Mouse (Mus musculus) CH12.LX (cell line): Measurements from ENCODE around the gene Csmd2. TPM values are rescaled to one million over a fixed set of nuclear protein-coding genes. Genes with fewer than 3 reads are reported as not detected.

Source experiments
- DNase-seq: peaks from one replicate; pipeline ENCODE4 v3.0.0-alpha.2; 2013; ENCODE audit errors: extremely low read depth
- H3K27ac ChIP-seq: 2 replicates; pipeline ENCODE4 v1.5.1; 2012; ENCODE audit warnings: low read depth, mild to moderate bottlenecking, control low read depth, moderate library complexity; ENCODE audit not compliant: insufficient read depth
- H3K27me3 ChIP-seq: replicated peaks from 2 replicates; pipeline ENCODE3; 2012; ENCODE audit warnings: inconsistent platforms
- H3K36me3 ChIP-seq, 2 experiments: replicated peaks in 1 of 2; 2 replicates each; pipeline versions ENCODE3 to v1.6.1; 2012; ENCODE audit warnings: inconsistent platforms in 1 of 2, low read length in 1 of 2, mild to moderate bottlenecking in 1 of 2, mixed read lengths in 1 of 2, moderate library complexity in 1 of 2; ENCODE audit not compliant: control insufficient read depth in 1 of 2, insufficient read depth in 1 of 2
- H3K4me1 ChIP-seq, 2 experiments: 2 replicates each; pipeline ENCODE4 v1.6.1; 2012; ENCODE audit warnings: inconsistent platforms in 1 of 2, moderate library complexity in 1 of 2; ENCODE audit not compliant: insufficient read depth in 2 of 2, control insufficient read depth in 1 of 2
- H3K4me2 ChIP-seq: 2 replicates; pipeline ENCODE4 v1.6.1; 2012; ENCODE audit warnings: low read depth, mild to moderate bottlenecking, control low read depth; ENCODE audit not compliant: poor library complexity, insufficient read depth, severe bottlenecking
- H3K4me3 ChIP-seq, 3 experiments: fragments of 150-350 bp in 1 of 3; sonication (generic) in 1 of 3; replicated peaks in 1 of 3; 2 replicates each; pipeline versions ENCODE3 to v1.5.1; 2011 to 2012; ENCODE audit warnings: low read depth in 2 of 3, low read length in 2 of 3, mild to moderate bottlenecking in 2 of 3, moderate library complexity in 2 of 3, control low read depth in 1 of 3, improper control_type of control experiment in 1 of 3, inconsistent platforms in 1 of 3, mixed read lengths in 1 of 3; ENCODE audit not compliant: poor library complexity in 1 of 3
- H3K79me2 ChIP-seq: replicated peaks from 2 replicates; pipeline ENCODE4 v1.6.1; 2012; ENCODE audit warnings: mild to moderate bottlenecking, moderate library complexity; ENCODE audit not compliant: control insufficient read depth, poor library complexity, insufficient read depth, severe bottlenecking; ENCODE audit errors: extremely low read depth
- H3K9ac ChIP-seq: 2 replicates; pipeline ENCODE4 v1.6.1; 2012; ENCODE audit warnings: low read depth, mild to moderate bottlenecking, control low read depth, moderate library complexity; ENCODE audit not compliant: insufficient read depth
- H3K9me3 ChIP-seq: replicated peaks from 2 replicates; pipeline ENCODE3; 2012; ENCODE audit warnings: low read length, inconsistent platforms, mixed read lengths
- BHLHE40 ChIP-seq: IDR thresholded peaks from 2 replicates; pipeline ENCODE4 v1.6.1; 2011; ENCODE audit warnings: mild to moderate bottlenecking, low read depth, low read length, improper control_type of control experiment
- CHD2 ChIP-seq: IDR thresholded peaks from 2 replicates; pipeline ENCODE4 v1.6.1; 2011; ENCODE audit warnings: low read length, improper control_type of control experiment
- CTCF ChIP-seq, 2 experiments: IDR thresholded peaks in 1 of 2; conservative IDR thresholded peaks in 1 of 2; 2 replicates each; pipeline ENCODE4 v1.5.1; 2011 to 2012; ENCODE audit warnings: low read depth in 2 of 2, low read length in 2 of 2, improper control_type of control experiment in 1 of 2, inconsistent platforms in 1 of 2, mild to moderate bottlenecking in 1 of 2, moderate library complexity in 1 of 2
- ELF1 ChIP-seq: IDR thresholded peaks from 2 replicates; pipeline ENCODE4 v1.6.1; 2014; ENCODE audit warnings: low read depth, mild to moderate bottlenecking, inconsistent platforms, low read length, improper control_type of control experiment
- EP300 ChIP-seq: IDR thresholded peaks from 2 replicates; pipeline ENCODE4 v1.6.1; 2011; ENCODE audit warnings: low read length, improper control_type of control experiment
- GABPA ChIP-seq: IDR thresholded peaks from 2 replicates; pipeline ENCODE4 v1.6.1; 2012; ENCODE audit warnings: low read depth, low read length, improper control_type of control experiment, inconsistent platforms; ENCODE audit not compliant: insufficient replicate concordance
- IRF4 ChIP-seq: IDR thresholded peaks from 2 replicates; pipeline ENCODE4 v1.6.1; 2014; ENCODE audit warnings: low read depth, mild to moderate bottlenecking, inconsistent platforms, low read length, improper control_type of control experiment
- KAT2A ChIP-seq: IDR thresholded peaks from 2 replicates; pipeline ENCODE4 v1.6.1; 2012; ENCODE audit warnings: low read length, improper control_type of control experiment, inconsistent platforms; ENCODE audit not compliant: insufficient replicate concordance
- MAFK ChIP-seq: IDR thresholded peaks from 2 replicates; pipeline ENCODE4 v1.6.1; 2011; ENCODE audit warnings: low read length, improper control_type of control experiment; ENCODE audit not compliant: insufficient replicate concordance
- MAZ ChIP-seq: IDR thresholded peaks from 2 replicates; pipeline ENCODE4 v1.6.1; 2012; ENCODE audit warnings: low read depth, mild to moderate bottlenecking, inconsistent platforms, low read length, improper control_type of control experiment, moderate library complexity
- MYC ChIP-seq: IDR thresholded peaks from 2 replicates; pipeline ENCODE4 v1.6.1; 2011; ENCODE audit warnings: low read depth, mild to moderate bottlenecking, improper control_type of control experiment, low read length
- NELFE ChIP-seq: IDR thresholded peaks from 2 replicates; pipeline ENCODE4 v1.6.1; 2011; ENCODE audit warnings: low read depth, low read length, improper control_type of control experiment
- NRF1 ChIP-seq: IDR thresholded peaks from 2 replicates; pipeline ENCODE4 v1.6.1; 2014; ENCODE audit warnings: low read depth, mild to moderate bottlenecking, inconsistent platforms, low read length, improper control_type of control experiment, moderate library complexity
- POLR2A ChIP-seq: IDR thresholded peaks from 2 replicates; pipeline ENCODE4 v1.6.1; 2011; ENCODE audit warnings: low read depth, mild to moderate bottlenecking, improper control_type of control experiment, low read length
- RAD21 ChIP-seq: IDR thresholded peaks from 2 replicates; pipeline ENCODE4 v1.6.1; 2011; ENCODE audit warnings: low read depth, mild to moderate bottlenecking, low read length, improper control_type of control experiment, moderate library complexity
- RCOR1 ChIP-seq: conservative IDR thresholded peaks from 2 replicates; pipeline ENCODE4 v1.6.1; 2012; ENCODE audit warnings: low read depth, mild to moderate bottlenecking, inconsistent platforms, low read length, improper control_type of control experiment
- SIN3A ChIP-seq: IDR thresholded peaks from 2 replicates; pipeline ENCODE4 v1.6.1; 2012; ENCODE audit warnings: low read length, improper control_type of control experiment, inconsistent platforms
- SMC3 ChIP-seq: IDR thresholded peaks from 2 replicates; pipeline ENCODE4 v1.6.1; 2011; ENCODE audit warnings: low read depth, low read length, improper control_type of control experiment
- TBP ChIP-seq: conservative IDR thresholded peaks from 2 replicates; pipeline ENCODE4 v1.6.1; 2011; ENCODE audit warnings: low read depth, low read length, improper control_type of control experiment
- TCF12 ChIP-seq: IDR thresholded peaks from 2 replicates; pipeline ENCODE4 v1.6.1; 2014; ENCODE audit warnings: low read depth, mild to moderate bottlenecking, inconsistent platforms, low read length, improper control_type of control experiment
- USF2 ChIP-seq: conservative IDR thresholded peaks from 2 replicates; pipeline ENCODE4 v1.6.1; 2011; ENCODE audit warnings: low read depth, low read length, improper control_type of control experiment
- ZMIZ1 ChIP-seq: IDR thresholded peaks from 2 replicates; pipeline ENCODE4 v1.6.1; 2012; ENCODE audit warnings: low read depth, mild to moderate bottlenecking, inconsistent platforms, low read length, improper control_type of control experiment
- dilution Hi-C: fragments of 300-500 bp; cut with MboI; formaldehyde crosslinking; loops from 2 replicates; pipeline ENCODE4 v1.14.3; 2020; ENCODE audit warnings: low sequenced_read_pairs; ENCODE audit not compliant: extremely low pct_unique_long_range_greater_than_20kb, extremely low pct_ligation_motif_present
- in situ Hi-C: fragments of 300-500 bp; cut with MboI; formaldehyde crosslinking; loops from 3 replicates; pipeline ENCODE4 v1.14.3; 2019; ENCODE audit warnings: low sequenced_read_pairs, low pct_ligation_motif_present, low pct_unique_long_range_greater_than_20kb, mixed read lengths
- polyA plus RNA-seq: library from polyadenylated mRNA; unstranded; fragments of >175 nt; gene quantifications from 2 replicates; pipeline ENCODE4 v1.2.1, GENCODE M21; 2012; ENCODE audit warnings: low read depth; ENCODE audit not compliant: insufficient read length
- total RNA-seq, 2 experiments: library from RNA; depleted of rRNA; stranded (reverse); fragments of 300-350 nt in 1 of 2; fragments of >200 nt in 1 of 2; gene quantifications; 2 replicates each; pipeline ENCODE4 v1.2.3; 2012 to 2014

Gene Csmd2
- total and polyA plus RNA-seq, 3 experiments, result 0.08 to 0.80 TPM; not detected in 1

- H3K79me2 ChIP-seq, result no peaks in the 10 kb centered on the region
- no peaks in the 10 kb centered on the region for H3K27me3 ChIP-seq
- H3K4me3 ChIP-seq, result no peak overlapping the region
- H3K4me2 ChIP-seq, result no peak overlapping the region
- H3K36me3 ChIP-seq, result no peaks in the 10 kb centered on the region
- H3K9ac ChIP-seq, result no peak overlapping the region
- no peak for DNase-seq
- H3K4me1 ChIP-seq, result no peaks in the 10 kb centered on the region
- dilution Hi-C loops, result no loop called here
- TF ChIP-seq SMC3 (no peak), RCOR1 (no peak), MYC (no peak), SIN3A (no peak), TCF12 (no peak), MAZ (no peak), KAT2A (no peak), CTCF (conservative IDR thresholded peaks at IDR 0.05 in 1 of 2, IDR thresholded peaks at IDR 0.05 in 1 of 2; ENCODE audit: low read depth in 2 of 2, low read length in 2 of 2) (no peak), ELF1 (no peak), CHD2 (no peak), EP300 (no peak), POLR2A (no peak), BHLHE40 (no peak), USF2 (no peak), TBP (no peak), NRF1 (no peak), GABPA (no peak), IRF4 (no peak)
- TF ChIP-seq, all 38 proteins: peak for 0
- Histone ChIP-seq H3K9me3 (peaks cover 86% of the 10 kb centered on the region), H3K27ac (no peak overlapping the region)
- in situ Hi-C loops, result no loop called here
These were observed 155.5 kb downstream of the Csmd2 start for GRCm38 (mm10) chr4:128143147-128143546.

- no peak for DNase-seq
- in situ Hi-C loops (no loop called here), dilution Hi-C loops (no loop called here)
- H3K9ac ChIP-seq, result no peak overlapping the region
- no peaks in the 10 kb centered on the region for H3K4me1 ChIP-seq
- no peaks in the 10 kb centered on the region for H3K36me3 ChIP-seq
- no peaks in the 10 kb centered on the region for H3K79me2 ChIP-seq
- no peak overlapping the region for H3K4me2 ChIP-seq
- peaks cover 80% of the 10 kb centered on the region for H3K9me3 ChIP-seq
- TF ChIP-seq NRF1 (no peak), ZMIZ1 (no peak), SMC3 (no peak), MAFK (no peak), TCF12 (no peak), KAT2A (no peak), RAD21 (no peak), NELFE (no peak)
- no peaks in the 10 kb centered on the region for H3K27me3 ChIP-seq
- H3K27ac ChIP-seq, result no peak overlapping the region
- no peak overlapping the region for H3K4me3 ChIP-seq
These were observed 161.9 kb downstream of the Csmd2 start for GRCm38 (mm10) chr4:128149524-128149923.
